ENCODE assay signal across 9 mouse cellular contexts in genomic region chr5:21271386-21272354, GRCm38 (mm10).
A peak's percentile ranks its signal among the peaks of the same experiment; 100 is the strongest.
DNase-seq lines count a peak whose midpoint lies in the region; ATAC-seq and TF ChIP-seq lines count a peak whose summit lies in the region.
"Had no signal": no experiment of that assay in that cellular context is flagged by ENCODE, and none has a peak within 500 bp of the region (broad histone marks: within the 10 kb centered on the region; RNA-seq: fewer than 3 reads in every experiment).

No protein-coding gene starts in this region.

- TF ChIP-seq EP300 in heart, postnatal 0 days (IDR thresholded peaks at IDR 0.05; ENCODE audit: low read depth): no peak

- H3K9ac ChIP-seq in heart, postnatal 0 days (replicated peaks; ENCODE audit: low read depth, low read length): no peak overlapping the region
- no peak overlapping the region for H3K9ac ChIP-seq in embryonic facial prominence, embryonic 15.5 days
- no peak overlapping the region for H3K9ac ChIP-seq in midbrain, postnatal 0 days (replicated peaks; ENCODE audit: low read length, poor library complexity, severe bottlenecking)

- no peak for ATAC-seq in heart, postnatal 0 days (ENCODE audit: insufficient read depth, low read depth)
- ATAC-seq in embryonic facial prominence, embryonic 15.5 days (ENCODE audit: insufficient number of reproducible peaks, low FRiP score, low TSS enrichment, low read depth): peak; percentile 54; the same call in 1 of the 2 replicates
- ATAC-seq in midbrain, postnatal 0 days (ENCODE audit: low FRiP score): peak; percentile 27; the same call in 1 of the 2 replicates

- 63% methylated on average over 9 of the region's 9 CpGs for WGBS in heart, postnatal 0 days
- WGBS in embryonic facial prominence, embryonic 15.5 days: 52% methylated on average over 9 of the region's 9 CpGs
- WGBS in midbrain, postnatal 0 days: 34% methylated on average over 9 of the region's 9 CpGs

- no peaks in the 10 kb centered on the region for H3K27me3 ChIP-seq in heart, postnatal 0 days (ENCODE audit: control insufficient read depth, insufficient read depth, low read length)
- no peaks in the 10 kb centered on the region for H3K27me3 ChIP-seq in embryonic facial prominence, embryonic 15.5 days
- H3K27me3 ChIP-seq in midbrain, postnatal 0 days (ENCODE audit: insufficient read depth, low read length): no peaks in the 10 kb centered on the region

- no peak for DNase-seq in heart, postnatal 0 days (ENCODE audit: low spot score)
- DNase-seq in heart, adult 8-10 months (ENCODE audit: low spot score): no peak
- DNase-seq in NIH3T3 (ENCODE audit: low read depth): peak; percentile 28
- no peak for DNase-seq in midbrain, postnatal 0 days (ENCODE audit: low spot score)
- no peak for DNase-seq in T-cell, adult 2 months (ENCODE audit: low spot score)
- no peak for DNase-seq in spleen, postnatal 14 days (ENCODE audit: low spot score in 2 of 2)
- DNase-seq: spleen, adult 18-20 months had no signal

- no peak overlapping the region for H3K4me3 ChIP-seq in heart, postnatal 0 days (ENCODE audit: low read depth, low read length)
- H3K4me3 ChIP-seq in embryonic facial prominence, embryonic 15.5 days (replicated peaks): no peak overlapping the region
- H3K4me3 ChIP-seq in midbrain, postnatal 0 days (ENCODE audit: low read depth, low read length): no peak overlapping the region
- H3K4me3 ChIP-seq: erythroblast, embryonic 14.5 days had no signal

- TF ChIP-seq CTCF in heart, postnatal 0 days (IDR thresholded peaks at IDR 0.05; ENCODE audit: low read depth): no peak
- no peak for TF ChIP-seq CTCF in midbrain, postnatal 0 days (IDR thresholded peaks at IDR 0.05)

- no peaks in the 10 kb centered on the region for H3K4me1 ChIP-seq in heart, postnatal 0 days (ENCODE audit: control insufficient read depth, insufficient read depth)
- H3K4me1 ChIP-seq in embryonic facial prominence, embryonic 15.5 days: 0 out of 2 replicates have a peak, but pooled peaks cover 5% of the 10 kb centered on the region
- no peaks in the 10 kb centered on the region for H3K4me1 ChIP-seq in midbrain, postnatal 0 days (ENCODE audit: insufficient read depth, low read length)

- no peaks in the 10 kb centered on the region for H3K9me3 ChIP-seq in heart, postnatal 0 days (replicated peaks; ENCODE audit: control insufficient read depth, low read length)
- H3K9me3 ChIP-seq in embryonic facial prominence, embryonic 15.5 days (replicated peaks): no peaks in the 10 kb centered on the region
- no peaks in the 10 kb centered on the region for H3K9me3 ChIP-seq in midbrain, postnatal 0 days (ENCODE audit: low read length)

- H3K36me3 ChIP-seq in heart, postnatal 0 days (replicated peaks; ENCODE audit: control insufficient read depth, insufficient read depth, low read length): no peaks in the 10 kb centered on the region
- no peaks in the 10 kb centered on the region for H3K36me3 ChIP-seq in embryonic facial prominence, embryonic 15.5 days
- 0 out of 2 replicates have a peak, but pooled peaks cover 4% of the 10 kb centered on the region for H3K36me3 ChIP-seq in midbrain, postnatal 0 days (ENCODE audit: insufficient read depth, low read length)

- H3K27ac ChIP-seq in heart, postnatal 0 days (ENCODE audit: low read depth): peak overlapping the region; percentile 47; the same call in 1 of the 2 replicates
- H3K27ac ChIP-seq in embryonic facial prominence, embryonic 15.5 days (replicated peaks): no peak overlapping the region
- no peak overlapping the region for H3K27ac ChIP-seq in midbrain, postnatal 0 days (ENCODE audit: low read depth, low read length)

- H3K4me2 ChIP-seq in heart, postnatal 0 days (ENCODE audit: low read depth, low read length): no peak overlapping the region
- no peak overlapping the region for H3K4me2 ChIP-seq in embryonic facial prominence, embryonic 15.5 days (replicated peaks)
- H3K4me2 ChIP-seq in midbrain, postnatal 0 days (ENCODE audit: low read depth, low read length, poor library complexity, severe bottlenecking): no peak overlapping the region
